Mouse (Mus musculus): ENCODE results near the gene Kctd11. TPM values are rescaled to one million over a fixed set of nuclear protein-coding genes. Genes with fewer than 3 reads are reported as not detected.
"Not testable (repeated sequence)": the region's sequence is repeated elsewhere in the genome, so short reads cannot be mapped to it uniquely, and the experiment has no call there.

Kctd11 gene
- polyA plus RNA-seq, 1 experiment: not detected

DNA sequence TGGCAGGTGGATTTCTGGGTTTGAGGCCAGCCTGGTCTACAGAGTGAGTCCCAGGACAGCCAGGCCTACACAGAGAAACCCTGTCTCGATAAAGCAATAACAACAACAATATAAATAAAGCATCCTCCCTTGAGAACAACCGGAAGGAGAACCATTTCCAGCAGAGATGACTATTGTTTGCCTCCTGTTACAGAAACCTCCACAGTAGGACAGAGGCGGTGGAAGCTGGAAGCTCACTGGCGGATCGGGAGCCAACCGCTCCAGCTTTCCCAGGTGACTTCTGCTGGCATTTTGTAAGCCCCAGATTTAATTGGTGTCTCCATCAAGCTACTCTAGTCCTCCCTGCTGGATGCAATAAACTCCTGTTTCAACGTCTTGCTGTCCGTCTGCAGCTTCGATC is 15.6 kb downstream of the Kctd11 start:
- Histone ChIP-seq H3K4me3 (ENCODE audit: insufficient read depth, low read depth, low read length) (no peak overlapping the region), H3K4me1 (ENCODE audit: control insufficient read depth, insufficient read depth, low read length) (no peaks in the 10 kb centered on the region), H3K27ac (ENCODE audit: insufficient read depth, low read depth, low read length) (no peak overlapping the region)
- 81% methylated on average over 9 of the region's 9 CpGs for WGBS
- TF ChIP-seq POLR2A (IDR thresholded peaks at IDR 0.05; ENCODE audit: insufficient read depth, low read depth, low read length) (no peak), CTCF (IDR thresholded peaks at IDR 0.05; ENCODE audit: insufficient read depth, low read depth, low read length) (no peak)

DNA sequence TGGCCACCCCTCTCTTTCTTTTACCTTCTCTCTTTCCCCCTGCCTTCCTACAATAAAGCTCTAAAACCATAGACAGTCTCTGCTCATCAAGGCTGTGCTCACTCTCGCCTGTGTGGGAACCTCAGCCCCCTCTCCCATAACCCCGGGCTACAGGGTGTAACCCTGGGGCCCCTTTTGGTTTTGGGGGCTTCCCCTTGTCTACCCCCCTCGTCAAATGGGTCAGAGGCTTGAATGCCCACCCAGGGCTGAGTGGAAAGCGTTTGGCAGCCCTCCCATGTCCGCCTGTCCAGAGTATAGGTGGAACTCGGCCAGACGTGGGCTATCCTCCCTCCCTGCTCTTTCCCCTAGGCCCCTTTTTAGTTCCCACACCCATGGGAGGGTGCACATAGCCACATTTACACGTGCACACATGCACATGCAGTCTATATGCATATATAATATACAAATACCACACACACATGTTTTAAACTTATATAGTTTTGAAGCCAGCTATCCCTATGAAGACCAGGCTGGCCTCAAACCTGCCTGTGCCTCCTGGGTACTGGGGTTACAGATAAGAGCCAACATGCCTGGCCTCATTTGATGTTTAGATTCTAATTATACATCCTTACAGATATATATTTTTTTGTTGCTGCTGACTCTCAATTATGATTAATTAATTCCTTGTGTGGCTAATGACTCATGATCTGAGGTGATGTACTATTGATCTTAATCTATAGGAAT is 16.9 kb downstream of the Kctd11 start:
- WGBS: 31% methylated on average over 8 of the region's 8 CpGs
- Histone ChIP-seq H3K27ac (ENCODE audit: insufficient read depth, low read depth, low read length) (no peak overlapping the region), H3K4me1 (ENCODE audit: control insufficient read depth, insufficient read depth, low read length) (no peaks in the 10 kb centered on the region), H3K4me3 (ENCODE audit: insufficient read depth, low read depth, low read length) (no peak overlapping the region)
- TF ChIP-seq CTCF (IDR thresholded peaks at IDR 0.05; ENCODE audit: insufficient read depth, low read depth, low read length) (no peak), POLR2A (IDR thresholded peaks at IDR 0.05; ENCODE audit: insufficient read depth, low read depth, low read length) (no peak)

DNA sequence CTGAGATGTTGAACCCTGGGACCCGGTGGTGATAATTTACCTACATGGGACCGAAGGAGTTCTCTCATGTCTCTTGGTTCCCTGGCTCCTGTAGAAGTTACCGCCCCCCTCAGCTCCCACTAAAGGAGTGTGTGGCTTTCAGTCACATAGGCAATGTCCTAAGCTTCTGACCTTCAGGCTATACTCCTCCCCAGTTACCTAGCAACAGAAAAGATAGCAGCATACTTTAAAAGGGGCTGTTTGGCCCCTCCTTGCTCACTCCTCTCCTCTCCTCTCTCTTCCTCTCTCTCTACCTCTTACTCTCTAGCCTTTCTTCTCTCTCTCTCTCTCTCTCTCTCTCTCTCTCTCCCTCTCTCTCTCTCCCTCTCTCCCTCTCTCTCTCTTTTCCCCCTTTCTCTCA is 17.5 kb downstream of the Kctd11 start:
- 84% methylated on average over 3 of the region's 3 CpGs for WGBS
- H3K27ac ChIP-seq (ENCODE audit: insufficient read depth, low read depth, low read length); H3K4me1 ChIP-seq (ENCODE audit: control insufficient read depth, insufficient read depth, low read length); H3K4me3 ChIP-seq (ENCODE audit: insufficient read depth, low read depth, low read length): not testable (repeated sequence)

DNA sequence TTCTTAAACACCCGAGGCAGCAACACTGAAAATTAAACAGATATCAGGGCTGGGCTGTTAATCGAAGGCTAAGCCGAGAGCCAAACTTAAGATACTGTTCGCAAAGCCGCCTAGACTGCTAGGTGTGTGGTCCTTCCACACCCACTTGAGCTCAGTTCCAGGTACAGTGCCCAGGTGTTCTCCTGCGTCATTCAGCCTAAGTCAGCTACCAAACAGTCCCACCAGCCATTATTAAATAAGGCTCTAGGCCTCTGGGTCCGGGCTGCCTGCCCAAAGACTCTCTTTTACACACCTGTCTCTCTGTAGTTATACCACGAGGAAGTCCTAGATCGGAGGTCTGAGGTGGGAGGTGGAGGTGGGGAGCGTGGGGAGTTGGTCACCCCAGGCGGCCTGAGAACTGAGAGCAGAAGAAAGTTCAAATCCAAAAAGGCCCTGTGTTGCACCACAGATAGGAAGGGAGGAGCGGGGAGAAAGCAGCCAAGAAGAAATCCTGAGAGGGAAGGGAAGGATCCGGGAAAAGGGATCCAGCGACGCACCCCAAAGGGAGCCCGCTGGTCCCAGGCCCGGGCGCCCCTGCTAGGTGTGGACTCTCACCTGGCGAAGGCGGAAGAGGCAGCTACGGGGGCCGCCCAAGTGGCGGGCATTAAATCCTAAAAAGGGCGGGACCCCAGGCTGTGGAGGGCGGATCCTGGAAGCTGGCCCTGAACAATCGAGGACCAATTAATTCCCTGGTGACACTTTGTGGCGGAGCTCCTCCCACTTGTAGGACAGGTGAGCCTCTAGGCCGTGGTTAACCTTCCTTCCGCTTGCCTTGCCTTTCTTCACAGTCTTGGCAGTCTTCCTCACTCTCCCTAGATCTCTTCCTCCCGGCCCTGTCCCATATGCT is 22.9 kb downstream of the Kctd11 start, which contains the start of gene Tnk1:
TSS of gene Tnk1 (minus strand) at position 618 of the 886 bp plus-strand sequence.
- Histone ChIP-seq H3K4me3 (ENCODE audit: insufficient read depth, low read depth, low read length) (no peak within 1 kb of the TSS), H3K27ac (ENCODE audit: insufficient read depth, low read depth, low read length) (no peak within 1 kb of the TSS), H3K4me1 (ENCODE audit: control insufficient read depth, insufficient read depth, low read length) (no peaks in the 10 kb centered on the region; the same call in 1 of the 2 replicates)
- TF ChIP-seq POLR2A (IDR thresholded peaks at IDR 0.05; ENCODE audit: insufficient read depth, low read depth, low read length): no peak
- TF ChIP-seq CTCF (IDR thresholded peaks at IDR 0.05; ENCODE audit: insufficient read depth, low read depth, low read length): no peak
- 36% methylated on average over 30 of the region's 30 CpGs for WGBS

- TF ChIP-seq CTCF (IDR thresholded peaks at IDR 0.05; ENCODE audit: insufficient read depth, low read depth, low read length) (no peak), POLR2A (IDR thresholded peaks at IDR 0.05; ENCODE audit: insufficient read depth, low read depth, low read length) (no peak)
- H3K4me3 ChIP-seq (ENCODE audit: insufficient read depth, low read depth, low read length): no peak overlapping the region
- WGBS: 18% methylated on average over 16 of the region's 16 CpGs
These were observed 25.9 kb downstream of the Kctd11 start for GRCm38 (mm10) chr11:69855347-69855746.

GRCm38 (mm10) chr11:69854680-69855079 is 26.5 kb downstream of the Kctd11 start:
- TF ChIP-seq POLR2A (IDR thresholded peaks at IDR 0.05; ENCODE audit: insufficient read depth, low read depth, low read length): no peak
- no peak for TF ChIP-seq CTCF (IDR thresholded peaks at IDR 0.05; ENCODE audit: insufficient read depth, low read depth, low read length)
- Histone ChIP-seq H3K27ac (ENCODE audit: insufficient read depth, low read depth, low read length) (no peak overlapping the region), H3K4me1 (ENCODE audit: control insufficient read depth, insufficient read depth, low read length) (no peaks in the 10 kb centered on the region; the same call in 1 of the 2 replicates), H3K4me3 (ENCODE audit: insufficient read depth, low read depth, low read length) (no peak overlapping the region)
- 86% methylated on average over 10 of the region's 10 CpGs for WGBS

More at GRCm38 (mm10) chr11:69855347-69855746, 25.9 kb downstream of the Kctd11 start:
- Histone ChIP-seq H3K4me1 (ENCODE audit: control insufficient read depth, insufficient read depth, low read length) (no peaks in the 10 kb centered on the region; the same call in 1 of the 2 replicates), H3K27ac (ENCODE audit: insufficient read depth, low read depth, low read length) (no peak overlapping the region)

DNA sequence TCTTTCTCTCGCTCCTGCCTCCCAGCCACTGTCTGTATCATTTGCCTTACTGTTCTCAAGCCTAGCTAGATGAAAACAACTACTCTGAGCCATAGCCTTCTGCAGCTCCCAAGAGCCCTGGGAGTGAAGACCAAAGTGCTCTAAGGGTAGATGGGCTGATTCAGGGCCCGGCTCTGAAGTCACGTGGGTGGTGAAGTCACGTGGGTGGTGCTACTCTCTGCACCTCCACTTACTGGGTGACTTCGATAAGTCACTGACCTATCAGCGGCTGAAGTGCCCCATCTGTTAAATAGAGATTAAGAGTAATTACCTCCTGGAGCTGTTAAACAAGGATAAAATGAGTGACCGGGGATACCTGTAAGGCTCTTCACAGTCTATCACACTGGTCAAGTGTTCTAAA is 27.2 kb downstream of the Kctd11 start:
- Histone ChIP-seq H3K4me1 (ENCODE audit: control insufficient read depth, insufficient read depth, low read length) (no peaks in the 10 kb centered on the region; the same call in 1 of the 2 replicates), H3K27ac (ENCODE audit: insufficient read depth, low read depth, low read length) (no peak overlapping the region), H3K4me3 (ENCODE audit: insufficient read depth, low read depth, low read length) (no peak overlapping the region)
- WGBS: 59% methylated on average over 7 of the region's 7 CpGs
- no peak for TF ChIP-seq CTCF (IDR thresholded peaks at IDR 0.05; ENCODE audit: insufficient read depth, low read depth, low read length)

DNA sequence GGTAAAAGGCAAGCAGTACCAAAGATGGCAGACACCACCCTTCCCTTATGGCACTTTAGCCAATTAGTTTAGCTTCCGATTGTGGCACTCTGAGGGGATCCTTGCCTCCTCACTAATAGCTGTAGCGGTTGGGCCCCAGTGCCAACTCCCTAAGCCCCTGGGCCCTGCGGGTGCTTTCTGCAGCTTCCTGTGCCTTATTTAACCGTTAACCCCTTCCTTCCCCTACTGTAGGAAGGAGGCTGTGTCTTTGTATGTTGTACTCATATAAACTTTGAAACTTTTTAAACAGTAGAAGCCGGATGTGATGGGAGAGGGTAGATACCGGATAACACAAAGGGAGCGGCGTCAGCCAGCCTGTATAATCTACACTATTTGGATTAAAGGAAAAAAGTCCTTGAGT is 30.5 kb downstream of the Kctd11 start:
- Histone ChIP-seq H3K4me1 (ENCODE audit: control insufficient read depth, insufficient read depth, low read length) (peaks cover 14% of the 10 kb centered on the region), H3K4me3 (ENCODE audit: insufficient read depth, low read depth, low read length) (no peak overlapping the region), H3K27ac (ENCODE audit: insufficient read depth, low read depth, low read length) (no peak overlapping the region)
- TF ChIP-seq CTCF (IDR thresholded peaks at IDR 0.05; ENCODE audit: insufficient read depth, low read depth, low read length) (no peak), POLR2A (IDR thresholded peaks at IDR 0.05; ENCODE audit: insufficient read depth, low read depth, low read length) (no peak)
- WGBS: 63% methylated on average over 8 of the region's 8 CpGs

DNA sequence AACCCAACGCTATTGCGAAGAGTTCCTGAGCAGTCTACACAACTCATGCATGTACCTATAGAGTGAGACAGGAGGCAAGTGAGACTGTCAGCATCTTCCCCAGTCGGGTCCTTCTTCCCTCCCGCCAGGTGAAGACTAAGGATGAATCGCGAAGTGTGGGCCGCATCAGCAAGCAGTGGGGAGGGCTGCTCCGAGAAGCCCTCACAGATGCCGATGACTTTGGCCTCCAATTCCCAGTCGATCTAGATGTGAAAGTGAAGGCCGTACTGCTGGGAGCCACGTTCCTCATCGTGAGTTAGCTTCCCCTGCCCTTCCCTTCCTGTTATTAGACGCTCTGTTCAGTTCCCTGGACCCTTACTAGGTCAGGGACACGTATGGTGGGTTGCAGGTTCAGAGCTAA is 31.3 kb downstream of the Kctd11 start:
- Histone ChIP-seq H3K27ac (ENCODE audit: insufficient read depth, low read depth, low read length) (no peak overlapping the region), H3K4me3 (ENCODE audit: insufficient read depth, low read depth, low read length) (no peak overlapping the region), H3K4me1 (ENCODE audit: control insufficient read depth, insufficient read depth, low read length) (peaks cover 14% of the 10 kb centered on the region)
- TF ChIP-seq POLR2A (IDR thresholded peaks at IDR 0.05; ENCODE audit: insufficient read depth, low read depth, low read length): no peak
- no peak for TF ChIP-seq CTCF (IDR thresholded peaks at IDR 0.05; ENCODE audit: insufficient read depth, low read depth, low read length)
- 94% methylated on average over 15 of the region's 15 CpGs for WGBS
